9 mouse cellular contexts compared by ENCODE assay signal in the genomic region with DNA sequence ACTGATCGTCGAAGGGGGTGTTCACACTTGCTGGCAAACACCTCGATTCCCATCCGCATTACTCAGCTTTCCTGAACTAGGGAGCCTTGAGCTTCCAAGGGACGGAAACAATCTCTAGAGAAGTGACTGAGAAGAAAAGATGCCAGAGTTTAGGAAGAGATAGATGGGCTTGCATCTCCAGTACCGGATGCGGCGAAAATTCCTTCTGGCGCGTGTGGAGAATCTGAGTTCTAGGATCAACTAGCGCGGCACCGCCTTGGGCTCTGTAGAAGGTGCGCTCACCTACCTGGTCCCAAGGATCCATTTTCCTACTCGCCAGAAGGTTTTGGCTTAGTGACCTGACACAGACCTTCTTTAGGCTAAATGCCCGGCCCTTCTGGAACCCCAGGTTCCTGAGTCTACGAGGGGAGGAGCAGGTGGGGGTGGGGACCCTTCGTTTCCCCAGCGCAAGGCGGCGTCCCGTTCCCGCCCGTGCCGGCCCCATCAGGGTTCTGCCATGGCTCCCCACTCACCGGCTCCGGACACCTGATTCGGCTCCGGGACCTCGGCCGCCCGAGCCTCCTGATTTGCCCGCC. TPM values are rescaled to one million over a fixed set of nuclear protein-coding genes. Genes with fewer than 3 reads are reported as not detected.
DNase-seq lines count a peak whose midpoint lies in the region; ATAC-seq lines count a peak whose summit lies in the region.
"Had no signal": no experiment of that assay in that cellular context is flagged by ENCODE, and none has a peak within 500 bp of the region (broad histone marks: within the 10 kb centered on the region; RNA-seq: fewer than 3 reads in every experiment).

No protein-coding gene starts in this region.

- no peak for DNase-seq in kidney, adult 11 months
- no peak for DNase-seq in liver, embryonic 11.5 days (ENCODE audit: low spot score)
- peak; percentile 60 for DNase-seq in retina, embryonic 14.5 days (ENCODE audit: low spot score)
- no peak for DNase-seq in right cerebral cortex, postnatal 14 days
- no peak for DNase-seq in cerebellum, adult 9-11 months
- DNase-seq in urinary bladder, postnatal 4 days (ENCODE audit: low spot score in 2 of 2): no peak
- DNase-seq: right cerebral cortex, adult 18-20 months had no signal

- 0 out of 2 replicates have a peak, but pooled peaks cover 5% of the 10 kb centered on the region for H3K36me3 ChIP-seq in kidney, embryonic 15.5 days
- no peaks in the 10 kb centered on the region for H3K36me3 ChIP-seq in forebrain, embryonic 12.5 days (replicated peaks)
- no peaks in the 10 kb centered on the region for H3K36me3 ChIP-seq in liver, embryonic 11.5 days (ENCODE audit: control insufficient read depth, insufficient read depth, low read length)

- peak overlapping the region; percentile 94 for H3K27ac ChIP-seq in kidney, embryonic 15.5 days
- no peak overlapping the region for H3K27ac ChIP-seq in forebrain, embryonic 12.5 days
- H3K27ac ChIP-seq in liver, embryonic 11.5 days (ENCODE audit: low read depth, low read length): peak overlapping the region; percentile 48; the same call in 1 of the 2 replicates

- peaks cover 70% of the 10 kb centered on the region for H3K4me1 ChIP-seq in kidney, embryonic 15.5 days
- H3K4me1 ChIP-seq in forebrain, embryonic 12.5 days: peaks cover 48% of the 10 kb centered on the region
- peaks cover 42% of the 10 kb centered on the region for H3K4me1 ChIP-seq in liver, embryonic 11.5 days (replicated peaks; ENCODE audit: control insufficient read depth, insufficient read depth, low read length)

- peaks cover 88% of the 10 kb centered on the region for H3K27me3 ChIP-seq in kidney, embryonic 15.5 days
- peaks cover 98% of the 10 kb centered on the region for H3K27me3 ChIP-seq in forebrain, embryonic 12.5 days
- H3K27me3 ChIP-seq in liver, embryonic 11.5 days (replicated peaks; ENCODE audit: control insufficient read depth, insufficient read depth, low read length): peaks cover 100% of the 10 kb centered on the region

- peak overlapping the region; percentile 75 for H3K4me3 ChIP-seq in kidney, embryonic 15.5 days (replicated peaks)
- H3K4me3 ChIP-seq in forebrain, embryonic 12.5 days (replicated peaks): peak overlapping the region; percentile 44
- peak overlapping the region; percentile 62 for H3K4me3 ChIP-seq in liver, embryonic 11.5 days (ENCODE audit: low read depth, low read length)

- H3K4me2 ChIP-seq in kidney, embryonic 15.5 days: peak overlapping the region; percentile 92
- peak overlapping the region; percentile 68 for H3K4me2 ChIP-seq in forebrain, embryonic 12.5 days
- H3K4me2 ChIP-seq in liver, embryonic 11.5 days: peak overlapping the region; percentile 80

- H3K9me3 ChIP-seq in kidney, embryonic 15.5 days (replicated peaks): no peaks in the 10 kb centered on the region
- H3K9me3 ChIP-seq in forebrain, embryonic 12.5 days: no peaks in the 10 kb centered on the region
- H3K9me3 ChIP-seq in liver, embryonic 11.5 days (ENCODE audit: control insufficient read depth, low read length): no peaks in the 10 kb centered on the region

- under 1% methylated on average over 33 of the region's 33 CpGs for WGBS in kidney, embryonic 15.5 days
- 1% methylated on average over 33 of the region's 33 CpGs for WGBS in forebrain, embryonic 12.5 days
- under 1% methylated on average over 33 of the region's 33 CpGs for WGBS in liver, embryonic 11.5 days

- no peak for ATAC-seq in kidney, embryonic 15.5 days (replicated peaks; ENCODE audit: low FRiP score)
- ATAC-seq in forebrain, embryonic 12.5 days (ENCODE audit: low FRiP score): no peak
- ATAC-seq in liver, embryonic 11.5 days (replicated peaks; ENCODE audit: low FRiP score): no peak

- H3K9ac ChIP-seq in kidney, embryonic 15.5 days: peak overlapping the region; percentile 87
- no peak overlapping the region for H3K9ac ChIP-seq in forebrain, embryonic 12.5 days
- H3K9ac ChIP-seq in liver, embryonic 11.5 days (ENCODE audit: low read depth, low read length): peak overlapping the region; percentile 59

RNA-seq across cellular contexts. Expression of gene Tbx2, which starts 0.6 kb away (rescaled TPM):
- 11.2 and 11.4 TPM in 2 replicates for polyA plus RNA-seq in kidney, embryonic 15.5 days (2015; fragmentation: Nextera tagmentation; extraction: Ambion mirVana)
- 0.81 and 1.0 TPM in 2 replicates for polyA plus RNA-seq in forebrain, embryonic 12.5 days (2016; fragmentation: Nextera tagmentation; extraction: Ambion mirVana)
- 2.7 and 3.2 TPM in 2 replicates for polyA plus RNA-seq in liver, embryonic 11.5 days (2014; fragmentation: Nextera tagmentation; extraction: Ambion mirVana)

RNA-seq across cellular contexts. Expression of gene Gm11444, which starts 18.4 kb away (rescaled TPM):
- not detected in 2 replicates for polyA plus RNA-seq in kidney, embryonic 15.5 days (2015; fragmentation: Nextera tagmentation; extraction: Ambion mirVana)
- polyA plus RNA-seq in forebrain, embryonic 12.5 days (2016; fragmentation: Nextera tagmentation; extraction: Ambion mirVana): not detected in 2 replicates
- not detected in 2 replicates for polyA plus RNA-seq in liver, embryonic 11.5 days (2014; fragmentation: Nextera tagmentation; extraction: Ambion mirVana)

RNA-seq across cellular contexts. Expression of gene Tbx4, which starts 54.5 kb away (rescaled TPM):
- 0.36 and 0.56 TPM in 2 replicates for polyA plus RNA-seq in kidney, embryonic 15.5 days (2015; fragmentation: Nextera tagmentation; extraction: Ambion mirVana)
- polyA plus RNA-seq in forebrain, embryonic 12.5 days (2016; fragmentation: Nextera tagmentation; extraction: Ambion mirVana): 0.23 and 0.42 TPM in 2 replicates
- 0.79 and 0.86 TPM in 2 replicates for polyA plus RNA-seq in liver, embryonic 11.5 days (2014; fragmentation: Nextera tagmentation; extraction: Ambion mirVana)
